Mouse (Mus musculus): Measurements from ENCODE around the gene Cldn6.

Gene Cldn6

DNA sequence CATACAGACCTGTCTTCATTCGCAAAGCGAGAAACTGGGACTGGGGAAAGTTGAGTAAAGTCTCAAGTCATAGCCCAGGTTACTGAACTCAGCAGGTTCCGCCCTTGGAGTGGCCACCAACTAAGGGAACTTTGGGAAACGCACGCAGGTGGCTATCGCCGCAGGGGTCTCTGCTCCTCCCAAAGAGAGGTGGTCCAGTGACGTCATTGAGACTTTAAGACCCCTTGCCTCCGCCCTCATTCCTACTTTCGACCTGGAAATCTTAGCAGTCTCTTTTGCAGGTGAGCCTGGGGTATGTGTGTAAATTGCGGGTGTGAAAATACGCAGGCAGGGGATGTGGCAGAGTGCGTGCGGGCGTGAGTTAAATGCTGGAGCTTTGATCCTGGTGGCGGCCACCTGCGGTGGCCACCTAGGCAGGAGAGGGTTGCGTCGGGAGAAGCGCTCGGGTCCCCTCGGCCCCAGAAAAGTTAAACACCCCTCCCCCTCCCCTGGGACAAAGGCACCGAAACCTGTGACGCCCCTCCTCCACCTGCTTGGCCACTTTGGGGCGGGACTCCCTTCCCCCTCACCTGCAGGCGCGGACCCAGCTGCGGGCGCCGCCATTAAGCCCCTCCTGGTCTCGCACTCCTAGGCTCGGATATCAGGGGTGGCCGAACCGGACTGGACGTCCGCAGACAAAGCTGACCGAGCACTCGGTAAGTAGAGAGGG, at the start of gene Cldn6:
Gene Cldn6, plus strand, starts transcription at position 123 of the 709 bp plus-strand sequence.
- in situ Hi-C loops (cut with MseI, MboI) = no loop called here

DNA sequence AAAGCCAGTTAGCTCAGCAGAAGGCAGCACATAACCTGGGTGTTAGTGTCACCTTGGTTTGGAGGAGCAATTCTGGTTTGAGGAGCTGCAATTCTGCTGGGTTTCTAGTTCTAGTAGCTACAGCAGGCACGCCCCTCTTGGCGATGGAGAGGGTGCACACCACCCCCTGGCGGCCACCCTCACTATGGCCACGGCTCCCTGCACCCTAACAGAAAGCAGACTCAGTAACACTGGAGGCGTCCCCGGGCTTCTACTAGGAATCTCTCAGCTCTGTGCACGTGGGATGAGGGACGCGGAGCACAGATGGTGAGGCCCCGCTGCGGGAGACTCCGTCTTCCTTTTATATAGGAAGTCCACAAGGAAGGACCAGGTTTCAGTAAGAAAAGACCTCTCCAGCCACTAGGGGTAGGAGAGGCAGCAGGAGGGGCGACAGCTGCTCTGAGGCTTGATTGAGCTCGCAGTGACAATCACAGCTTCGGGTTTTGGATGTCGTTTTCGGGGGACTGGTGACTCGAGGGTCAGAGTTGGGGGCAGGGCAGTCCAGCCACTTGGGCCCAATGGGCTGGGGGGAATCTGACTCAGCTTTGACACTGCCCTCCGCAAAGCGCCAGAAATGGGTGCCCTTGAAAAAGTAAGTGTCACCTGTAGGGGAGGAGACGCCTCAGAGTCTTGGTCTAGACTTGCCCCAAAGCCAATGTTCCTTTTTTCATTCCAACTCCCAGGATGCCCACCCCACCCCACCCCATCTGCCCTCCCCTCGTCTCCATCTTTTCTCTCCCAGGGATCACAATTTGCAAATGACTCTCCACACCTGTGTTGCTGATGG, 48.6 kb upstream of the Cldn6 start:
- in situ Hi-C loops (cut with MseI, MboI) = no loop called here

DNA sequence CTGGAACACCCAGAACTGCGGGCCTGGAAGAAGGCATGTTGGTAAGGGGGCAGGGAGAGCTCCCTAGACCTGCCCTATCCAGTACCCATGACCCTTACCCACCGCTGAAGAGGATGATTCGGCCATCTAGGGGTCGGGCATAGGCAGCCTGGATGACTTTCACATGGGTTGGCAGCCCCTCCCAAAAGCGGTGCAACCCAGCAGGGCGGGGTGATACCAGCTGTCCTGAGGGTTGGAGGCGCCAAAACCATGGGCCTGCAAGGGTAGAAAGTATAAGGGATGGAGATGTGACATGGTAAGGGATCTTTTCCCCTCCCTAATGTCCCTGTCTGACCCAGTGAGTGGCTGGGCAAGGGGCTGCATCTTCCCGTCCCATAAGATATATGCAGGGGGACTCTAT, 47.8 kb upstream of the Cldn6 start:
- in situ Hi-C loops (cut with MseI, MboI) = no loop called here

DNA sequence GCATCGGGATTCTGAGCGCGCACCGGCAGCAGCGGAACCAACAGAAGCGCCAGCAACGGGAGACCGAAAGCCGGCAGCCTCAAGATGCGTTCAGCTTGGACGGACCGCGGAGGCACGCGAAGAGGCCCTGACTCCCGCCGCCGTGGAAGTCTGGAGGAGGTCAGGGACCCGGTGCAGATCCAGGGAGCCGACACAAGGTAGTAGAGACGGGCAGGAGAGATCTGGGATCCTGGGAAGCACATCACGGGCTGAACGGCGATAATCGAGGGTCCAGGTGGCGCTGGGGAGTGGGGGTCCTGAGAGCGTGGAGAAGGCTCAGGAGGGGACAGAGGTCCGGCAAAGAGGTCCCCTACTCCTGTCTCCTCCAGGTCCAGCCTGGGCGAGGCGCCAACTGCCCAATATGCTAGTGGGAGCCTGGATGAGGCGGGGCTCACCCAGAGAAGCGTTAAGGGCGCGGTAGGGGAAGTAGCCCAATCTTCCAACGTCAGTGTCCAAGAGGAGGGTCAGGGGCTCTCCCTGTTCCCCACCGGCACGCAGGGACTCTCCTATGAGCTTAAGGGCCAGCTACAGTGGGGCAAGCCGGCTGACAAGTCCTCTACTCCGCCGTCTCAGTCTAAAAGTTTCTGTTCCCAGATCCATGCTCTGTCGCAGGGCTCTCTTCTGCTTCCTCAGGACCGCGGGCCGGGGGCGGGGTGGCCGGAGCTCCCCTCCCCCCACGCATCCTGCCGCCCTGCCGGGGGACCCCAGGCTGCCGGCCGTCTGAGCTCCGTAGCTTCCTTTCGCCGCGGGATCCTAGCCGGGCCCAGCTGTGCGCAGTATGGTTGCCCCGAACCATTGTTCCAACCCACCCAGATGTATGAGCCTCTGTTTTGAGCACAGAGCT, 34.2 kb upstream of the Cldn6 start, which contains the start of gene Mmp25:
Gene Mmp25, minus strand, starts transcription at position 665 of the 883 bp plus-strand sequence.
- in situ Hi-C loops (cut with MseI, MboI) = no loop called here

DNA sequence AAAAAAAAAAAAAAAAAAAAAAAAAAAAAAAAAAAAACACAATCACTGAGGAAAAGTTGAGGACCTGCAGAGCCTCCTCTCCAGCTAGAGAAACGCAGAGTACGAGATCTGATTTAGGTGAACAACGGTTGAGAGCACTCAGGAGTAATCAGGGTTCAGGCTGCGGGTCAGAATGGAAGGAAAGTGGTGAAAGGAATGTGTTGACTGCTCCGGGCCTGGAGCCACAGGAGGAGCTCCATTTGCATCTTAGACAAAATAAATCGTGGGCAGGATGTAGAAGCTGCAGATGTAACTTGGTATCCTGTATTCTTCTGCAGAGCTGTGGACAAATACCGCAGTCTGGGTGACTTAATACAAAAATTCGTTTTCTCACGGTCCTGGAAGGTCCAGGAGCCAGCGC, 33.2 kb upstream of the Cldn6 start:
- in situ Hi-C loops (cut with MseI, MboI) = no loop called here

DNA sequence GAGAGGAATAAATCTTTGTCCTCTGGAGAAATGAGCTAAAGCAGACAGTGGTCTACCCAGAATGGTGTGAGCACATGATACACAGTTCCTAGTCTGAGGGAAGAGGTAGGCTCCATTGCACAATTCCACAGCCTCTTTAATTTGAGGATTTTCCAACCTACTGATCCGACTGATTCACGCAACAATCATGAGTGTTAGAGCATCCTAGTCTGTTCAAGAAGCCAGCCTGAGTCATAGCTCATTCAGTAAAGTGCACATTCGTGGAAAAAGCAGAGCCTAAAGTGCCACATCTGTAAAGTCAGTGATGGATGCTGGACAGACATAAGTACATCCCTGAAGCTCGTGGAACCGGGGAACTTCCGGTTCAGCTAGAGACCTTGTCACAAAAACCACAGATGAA, 27.7 kb upstream of the Cldn6 start:
- in situ Hi-C loops (cut with MseI, MboI) = no loop called here

DNA sequence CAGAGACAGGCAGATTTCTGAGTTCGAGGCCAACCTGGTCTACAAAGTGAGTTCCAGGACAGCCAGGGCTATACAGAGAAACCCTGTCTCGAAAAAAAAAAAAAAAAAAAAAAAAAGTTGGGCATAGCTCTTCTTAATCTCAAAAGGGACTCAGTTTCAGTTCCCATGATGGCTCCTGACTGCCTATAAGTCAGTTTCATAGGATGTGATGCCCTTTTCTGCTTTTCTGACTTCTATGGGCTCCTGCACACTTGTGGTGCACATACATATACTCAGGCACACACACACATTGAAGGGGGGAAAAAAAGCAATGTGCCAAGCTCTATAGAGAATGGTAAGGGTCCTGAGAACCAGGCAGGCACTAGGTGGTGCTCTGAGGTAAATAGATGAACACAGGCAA, 25.7 kb upstream of the Cldn6 start:
- in situ Hi-C loops (cut with MseI, MboI) = no loop called here

DNA sequence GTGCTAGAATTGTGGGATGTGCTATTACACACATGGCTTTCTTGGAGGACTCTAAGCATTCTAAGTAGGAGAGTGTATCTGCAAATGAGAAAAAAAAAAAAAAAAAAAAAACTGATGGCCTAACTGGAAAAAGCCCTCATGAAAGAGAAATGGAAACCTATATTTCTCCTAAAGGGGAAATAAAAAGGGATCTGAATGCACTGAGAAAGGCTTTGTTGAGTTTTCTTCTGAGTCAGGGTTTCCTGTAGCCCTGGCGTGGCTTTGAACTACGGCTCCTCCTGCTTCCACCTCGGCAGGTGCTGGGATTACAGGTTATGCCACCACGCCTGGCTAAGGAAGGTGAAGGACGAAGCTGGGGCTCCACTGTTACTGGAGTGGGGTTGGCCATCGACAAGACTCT, 25.0 kb upstream of the Cldn6 start:
- in situ Hi-C loops (cut with MseI, MboI) = no loop called here

DNA sequence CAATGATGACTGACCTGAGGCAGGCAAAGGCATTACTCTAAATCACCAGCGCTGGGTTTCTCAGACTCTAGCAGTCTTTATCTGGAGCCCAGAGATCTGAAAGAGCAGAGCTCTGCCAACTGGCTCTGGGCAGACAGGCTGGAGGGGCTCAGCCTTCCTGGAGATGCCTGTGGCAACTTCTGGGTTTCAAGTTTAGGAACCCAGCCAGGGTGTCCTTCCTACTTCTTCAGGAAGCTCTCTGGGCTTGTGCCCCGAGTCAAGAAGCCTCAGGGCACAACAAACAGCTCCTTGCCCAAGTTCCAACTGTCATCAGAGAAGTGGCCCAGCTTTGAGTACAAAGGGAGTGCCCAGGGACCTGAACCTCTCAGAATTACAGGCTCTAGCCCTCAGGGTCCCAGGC, 24.6 kb upstream of the Cldn6 start:
- in situ Hi-C loops (cut with MseI, MboI) = no loop called here

DNA sequence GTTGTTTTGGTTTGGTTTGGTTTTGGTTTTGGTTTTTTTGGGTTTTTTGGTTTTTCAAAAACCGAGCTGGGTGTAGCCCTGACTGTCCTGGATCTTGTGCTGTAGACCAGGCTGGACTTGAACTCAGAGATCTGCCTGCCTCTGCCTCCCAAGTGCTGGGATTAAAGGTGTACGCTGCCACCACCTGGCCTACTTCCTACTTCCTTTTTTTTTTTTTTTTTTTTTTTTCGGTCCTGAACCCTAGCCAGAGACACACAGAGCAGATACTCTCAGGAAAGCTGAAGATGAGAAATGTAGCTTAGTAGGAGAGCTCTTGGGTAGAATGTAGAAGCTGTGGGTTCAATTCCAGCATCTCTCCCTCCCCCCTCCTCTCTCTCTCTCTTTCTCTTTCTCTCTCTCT, 20.6 kb upstream of the Cldn6 start:
- in situ Hi-C loops (cut with MseI, MboI) = no loop called here

DNA sequence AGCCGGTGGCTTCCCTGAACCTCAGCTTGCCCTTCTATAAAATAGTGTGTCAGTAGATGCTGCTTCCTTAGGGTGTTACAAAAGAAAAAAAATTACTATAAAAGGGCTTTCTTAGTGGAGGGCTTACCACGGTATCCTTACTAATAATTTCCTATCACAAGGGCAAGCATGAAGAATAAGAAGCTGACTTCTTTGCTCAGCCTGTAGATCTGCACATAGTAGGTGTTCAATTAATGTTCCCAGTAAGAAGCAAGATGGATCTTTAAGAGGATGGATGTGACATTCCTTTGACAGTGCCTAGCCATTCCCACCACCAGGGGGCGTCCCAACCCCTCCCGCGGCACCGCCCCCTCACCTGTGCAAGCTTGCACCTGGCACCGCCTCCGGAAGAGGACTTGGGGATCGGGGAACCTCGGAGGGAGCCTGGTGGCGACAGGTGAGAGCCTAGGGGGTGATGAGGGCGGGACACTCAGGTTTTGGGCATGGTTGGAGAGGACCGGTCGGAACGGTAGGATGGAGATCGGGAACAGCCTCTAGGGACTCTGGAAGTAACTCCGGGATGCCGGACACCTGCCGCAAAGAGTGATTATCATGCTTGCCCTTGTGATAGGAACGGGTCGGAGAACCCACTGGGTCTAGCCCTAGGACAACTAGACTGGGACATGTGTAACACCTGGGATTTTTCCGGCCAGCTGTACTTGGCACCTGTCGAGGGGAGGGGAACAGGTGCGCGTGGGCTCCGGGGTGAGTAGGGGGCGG, 18.8 kb upstream of the Cldn6 start, which contains the start of gene Bicdl2:
Gene Bicdl2, plus strand, starts transcription at position 390 of the 759 bp plus-strand sequence.
- in situ Hi-C loops (cut with MseI, MboI) = loop anchor here (5.0 kb wide), 1 partner anchor 42 kb away; no protein-coding TSS in a partner anchor

DNA sequence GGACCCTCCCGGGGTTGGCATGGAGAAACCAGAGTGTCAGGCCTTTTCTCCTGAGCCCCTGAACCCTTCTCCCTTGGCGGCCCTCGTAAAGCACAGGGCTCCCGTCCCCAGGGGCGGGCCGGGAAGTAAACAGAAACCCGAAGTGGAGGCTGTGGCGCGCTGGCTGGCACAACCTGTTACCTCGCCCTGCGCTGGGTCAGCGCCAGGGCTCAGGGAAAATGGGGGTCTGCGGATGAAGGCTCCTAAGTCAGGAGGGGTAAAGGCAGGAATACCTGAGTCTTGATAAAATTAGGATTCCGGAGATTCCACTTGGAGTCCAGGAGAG, 18.2 kb upstream of the Cldn6 start:
- in situ Hi-C loops (cut with MseI, MboI) = loop anchor here (5.0 kb wide), 1 partner anchor 41 kb away; no protein-coding TSS in a partner anchor

DNA sequence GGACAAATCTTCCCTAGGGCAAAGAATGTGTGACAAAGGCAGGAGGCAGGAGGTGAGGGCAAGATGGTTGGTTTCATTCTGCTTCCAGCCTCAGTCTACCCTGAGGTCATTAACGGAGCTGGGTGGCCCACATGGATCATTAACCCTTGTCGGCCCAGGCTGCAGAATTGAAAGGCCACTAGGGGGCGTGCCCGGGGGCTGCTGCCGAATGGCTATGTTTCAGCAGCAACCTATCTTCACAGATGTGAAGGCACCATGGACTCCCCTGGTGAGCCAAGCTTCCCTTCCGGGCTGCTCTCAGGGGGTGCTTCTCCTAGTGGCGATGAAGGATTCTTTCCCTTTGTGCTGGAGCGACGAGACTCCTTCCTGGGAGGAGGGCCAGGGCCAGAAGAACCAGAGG, 17.5 kb upstream of the Cldn6 start:
- in situ Hi-C loops (cut with MseI, MboI) = loop anchor here (5.0 kb wide), 1 partner anchor 41 kb away; no protein-coding TSS in a partner anchor

DNA sequence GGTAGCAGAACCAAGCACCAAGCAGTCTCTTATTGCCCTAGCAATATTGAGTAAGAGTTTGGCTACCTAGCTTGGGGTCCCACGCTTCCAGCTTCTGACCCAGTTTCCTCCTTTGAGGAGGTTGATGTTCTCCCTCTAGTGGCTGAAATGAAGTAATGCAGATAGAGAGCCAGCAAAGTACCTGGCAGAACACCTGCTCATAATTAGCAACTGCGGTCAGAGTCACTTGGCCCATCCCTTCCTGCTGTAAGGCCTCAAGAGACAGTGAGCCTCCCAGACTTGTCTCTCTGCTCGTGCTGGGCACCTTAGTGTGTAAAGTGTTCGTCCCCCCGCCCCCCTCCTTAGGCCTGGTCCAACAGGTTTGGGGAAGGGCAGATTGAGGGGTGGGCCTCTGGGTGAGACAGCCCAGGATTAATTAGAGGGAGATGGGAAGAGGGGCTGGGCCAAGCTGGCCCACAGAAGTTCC, 14.5 kb upstream of the Cldn6 start:
- in situ Hi-C loops (cut with MseI, MboI) = loop anchor here (5.0 kb wide), 1 partner anchor 38 kb away; no protein-coding TSS in a partner anchor

DNA sequence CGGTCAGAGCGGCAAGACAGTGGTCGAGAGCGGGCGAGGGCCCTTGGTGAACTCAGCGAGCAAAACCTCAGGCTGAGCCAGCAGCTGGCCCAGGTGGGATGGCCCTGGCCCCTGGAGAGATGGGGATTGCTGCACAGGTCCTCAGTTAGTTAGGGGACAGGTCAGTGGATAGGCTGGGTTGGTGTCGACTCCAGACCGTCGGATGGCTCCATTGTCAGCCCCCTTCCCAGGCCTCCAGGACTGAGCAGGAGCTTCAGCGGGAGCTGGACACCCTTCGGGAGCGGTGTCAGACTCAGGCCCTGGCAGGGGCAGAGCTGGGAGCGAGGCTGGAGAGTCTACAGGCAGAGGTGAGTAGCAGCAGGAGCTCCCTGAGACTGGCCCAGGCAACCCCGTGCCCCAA, 13.5 kb upstream of the Cldn6 start:
- in situ Hi-C loops (cut with MseI, MboI) = no loop called here

DNA sequence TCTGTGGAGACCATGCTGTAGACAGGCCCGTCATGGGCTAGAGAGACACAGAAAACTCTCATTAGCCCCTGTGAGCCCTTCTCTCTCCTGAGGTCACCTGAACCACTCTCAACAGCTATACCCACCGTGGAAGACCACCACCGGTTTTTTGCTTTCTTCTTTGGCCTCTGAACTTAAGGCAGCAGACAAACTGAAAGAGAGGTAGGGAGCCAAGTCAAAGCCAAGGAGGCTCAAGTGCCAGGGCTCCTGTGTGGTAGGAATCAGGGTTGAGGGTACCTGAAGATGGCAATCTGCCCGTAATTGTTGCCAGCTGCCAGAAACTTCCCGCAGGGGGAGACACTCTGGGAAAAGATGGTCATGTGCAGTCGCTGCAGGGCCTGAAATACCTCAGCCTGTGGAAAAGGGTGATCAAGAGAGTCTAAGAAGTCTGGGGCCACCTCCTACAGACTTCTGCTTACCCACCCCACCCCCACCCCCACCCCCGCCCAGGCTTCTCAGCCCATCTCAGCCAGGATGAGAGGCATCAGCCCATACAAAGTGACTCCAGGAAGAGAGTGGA, 8.5 kb upstream of the Cldn6 start:
- in situ Hi-C loops (cut with MseI, MboI) = no loop called here

DNA sequence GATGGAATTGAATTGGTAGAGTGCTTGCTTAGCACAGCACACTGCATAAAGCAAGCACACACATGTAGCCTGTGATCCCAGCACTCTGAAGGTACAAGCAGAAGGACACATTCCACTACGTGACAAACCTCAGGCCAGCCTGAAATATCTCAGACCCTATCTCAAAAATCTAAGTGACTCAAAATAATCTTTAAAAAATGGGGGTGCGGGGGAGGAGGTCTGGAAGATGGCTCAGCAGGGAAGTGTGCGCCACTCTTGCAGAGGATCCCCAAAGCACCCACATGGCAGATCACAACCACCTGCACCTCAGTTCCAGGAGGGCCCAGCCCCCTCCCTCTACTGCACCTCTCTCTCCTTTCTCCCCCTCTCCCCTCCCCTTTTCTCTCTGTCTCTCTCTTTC, 7.5 kb upstream of the Cldn6 start:
- in situ Hi-C loops (cut with MseI, MboI) = no loop called here

DNA sequence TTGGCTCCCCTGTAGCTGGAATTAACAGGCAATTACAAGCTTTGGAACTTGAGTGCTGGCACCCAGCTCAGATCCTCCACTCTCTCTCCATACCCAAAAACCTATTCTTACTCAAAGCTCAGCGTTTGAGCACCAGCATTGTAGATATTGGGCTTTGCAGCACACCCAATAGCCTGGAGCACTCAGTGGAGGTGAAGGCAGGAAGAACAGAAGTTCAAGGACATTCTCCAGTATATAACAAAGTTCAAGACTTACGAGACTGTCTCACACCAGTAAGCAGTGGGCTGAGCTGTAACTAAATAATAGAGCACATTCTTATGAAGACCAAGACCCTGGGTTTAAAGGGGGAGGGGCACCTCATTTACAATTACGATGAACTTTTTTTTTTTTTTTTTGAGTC, 6.3 kb upstream of the Cldn6 start:
- in situ Hi-C loops (cut with MseI, MboI) = no loop called here

DNA sequence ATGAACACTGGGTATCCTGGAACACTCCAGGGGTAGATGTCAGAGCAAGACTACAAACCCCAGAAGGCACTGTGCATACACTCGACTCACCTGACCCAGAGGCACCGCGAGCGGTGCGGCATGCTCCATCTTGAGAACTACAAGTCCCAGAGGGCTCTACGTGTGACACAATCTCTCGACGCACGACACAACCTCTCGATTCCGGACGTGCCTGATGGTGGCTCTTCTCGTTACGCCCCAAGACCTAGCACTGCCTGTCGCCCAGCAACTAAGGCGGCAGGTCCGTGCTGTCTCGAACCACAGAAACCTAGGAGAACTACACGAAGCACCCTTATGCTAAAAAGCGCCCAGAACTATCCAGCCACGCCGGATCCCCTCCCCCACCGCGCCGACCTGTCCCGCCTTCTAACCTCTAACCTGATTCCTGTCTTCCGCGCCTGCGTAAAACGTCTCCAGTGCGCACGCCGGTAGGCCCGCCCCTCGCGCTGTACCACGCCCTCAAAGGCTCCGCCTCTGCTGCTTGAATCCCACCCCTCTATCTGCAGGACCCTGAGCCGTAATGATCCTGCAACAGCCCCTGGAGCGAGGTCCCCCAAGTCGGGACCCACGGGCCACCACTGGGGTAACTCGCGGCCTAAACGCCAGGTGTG, 5.5 kb upstream of the Cldn6 start, which contains the start of the genes Hcfc1r1 and Thoc6:
Gene Hcfc1r1, plus strand, starts transcription at position 173 of the 650 bp plus-strand sequence.
Gene Thoc6, minus strand, starts transcription at position 459 of the 650 bp plus-strand sequence.
- in situ Hi-C loops (cut with MseI, MboI) = no loop called here

All from mouse trophoblast stem cell (cell line).